Comparison of ENCODE assay signal across 26 mouse cellular contexts in the genomic region with DNA sequence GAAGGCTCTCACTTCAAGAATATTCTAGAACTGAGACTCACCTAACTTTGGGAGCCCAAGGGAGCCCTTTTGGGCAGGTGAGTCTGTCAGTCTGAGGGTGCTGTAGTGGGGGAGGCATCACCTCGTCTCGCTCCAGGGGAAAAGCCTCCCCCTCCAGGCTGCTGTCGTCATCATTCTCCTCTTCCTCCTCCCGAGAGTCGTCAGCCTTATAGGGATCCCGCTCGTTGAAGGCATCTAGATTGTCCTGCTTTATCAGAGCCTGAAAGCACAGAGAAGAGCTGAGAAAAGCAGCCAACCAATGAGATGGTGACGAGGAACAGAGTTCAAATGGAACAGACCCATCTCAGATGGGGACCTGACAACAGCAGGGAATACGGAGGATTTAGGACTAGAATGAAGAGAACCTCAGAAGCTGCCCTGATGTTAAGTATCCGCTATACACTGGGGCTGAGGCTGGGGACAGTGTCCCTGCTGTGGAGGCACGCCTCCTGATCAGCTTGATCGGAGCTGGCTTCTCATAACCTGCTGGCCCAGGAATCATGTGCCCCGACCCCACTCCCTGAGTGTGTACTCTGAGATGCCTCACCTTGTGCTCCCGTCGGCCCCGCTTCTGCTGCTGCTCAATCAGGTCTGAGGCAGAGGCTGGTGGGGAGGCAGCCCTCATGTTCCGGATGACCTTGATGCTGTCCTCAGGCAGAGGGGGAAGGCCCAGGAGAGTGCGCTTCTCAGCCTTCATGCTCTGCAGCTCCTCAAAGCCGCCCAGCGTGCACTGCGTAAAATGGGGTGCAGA. TPM values are rescaled to one million over a fixed set of nuclear protein-coding genes. Genes with fewer than 3 reads are reported as not detected.
A peak's percentile ranks its signal among the peaks of the same experiment; 100 is the strongest.
DNase-seq lines count a peak whose midpoint lies in the region; ATAC-seq and TF ChIP-seq lines count a peak whose summit lies in the region.
"Had no signal": no experiment of that assay in that cellular context is flagged by ENCODE, and none has a peak within 500 bp of the region (broad histone marks: within the 10 kb centered on the region; RNA-seq: fewer than 3 reads in every experiment).

No protein-coding gene starts in this region.

- no peak overlapping the region for H3K4me3 ChIP-seq in heart, embryonic 10.5 days
- H3K4me3 ChIP-seq in midbrain, embryonic 11.5 days (ENCODE audit: low read depth, low read length) = no peak overlapping the region
- H3K4me3 ChIP-seq in midbrain, embryonic 15.5 days = no peak overlapping the region
- H3K4me3 ChIP-seq in stomach, postnatal 0 days (ENCODE audit: low read depth, low read length) = no peak overlapping the region
- H3K4me3 ChIP-seq: embryonic facial prominence, embryonic 15.5 days; erythroblast, embryonic 14.5 days; forebrain, embryonic 10.5 days; hindbrain, embryonic 10.5 days had no signal

- peaks cover 97% of the 10 kb centered on the region for H3K36me3 ChIP-seq in heart, embryonic 10.5 days
- peaks cover 57% of the 10 kb centered on the region for H3K36me3 ChIP-seq in midbrain, embryonic 11.5 days (ENCODE audit: control insufficient read depth, insufficient read depth, low read length)
- peaks cover 92% of the 10 kb centered on the region for H3K36me3 ChIP-seq in midbrain, embryonic 15.5 days (replicated peaks)
- peaks cover 31% of the 10 kb centered on the region for H3K36me3 ChIP-seq in stomach, postnatal 0 days (ENCODE audit: control insufficient read depth, insufficient read depth, low read length)

- TF ChIP-seq EP300 in stomach, postnatal 0 days (optimal IDR thresholded peaks at IDR 0.05) = no peak

- H3K4me2 ChIP-seq in midbrain, embryonic 11.5 days = no peak overlapping the region
- no peak overlapping the region for H3K4me2 ChIP-seq in midbrain, embryonic 15.5 days
- no peak overlapping the region for H3K4me2 ChIP-seq in stomach, postnatal 0 days (replicated peaks; ENCODE audit: low read depth)
- H3K4me2 ChIP-seq: embryonic facial prominence, embryonic 15.5 days; hindbrain, embryonic 14.5 days had no signal

- no peaks in the 10 kb centered on the region for H3K9me3 ChIP-seq in heart, embryonic 10.5 days
- H3K9me3 ChIP-seq in midbrain, embryonic 11.5 days (ENCODE audit: control insufficient read depth, low read length) = no peaks in the 10 kb centered on the region
- no peaks in the 10 kb centered on the region for H3K9me3 ChIP-seq in midbrain, embryonic 15.5 days
- no peaks in the 10 kb centered on the region for H3K9me3 ChIP-seq in stomach, postnatal 0 days (ENCODE audit: control insufficient read depth, low read length)
- H3K9me3 ChIP-seq: embryonic facial prominence, embryonic 15.5 days; forebrain, embryonic 10.5 days; hindbrain, embryonic 10.5 days had no signal

- no peak overlapping the region for H3K9ac ChIP-seq in midbrain, embryonic 11.5 days (ENCODE audit: low read length)
- H3K9ac ChIP-seq in midbrain, embryonic 15.5 days = no peak overlapping the region
- H3K9ac ChIP-seq in stomach, postnatal 0 days (ENCODE audit: low read length) = no peak overlapping the region
- H3K9ac ChIP-seq: embryonic facial prominence, embryonic 15.5 days; hindbrain, embryonic 14.5 days had no signal

- intact Hi-C loops in heart, postnatal 25 days (cut with DNase I) = loop anchor here (10.0 kb wide), 1 partner anchor 133 kb away; no protein-coding TSS in a partner anchor

- H3K4me1 ChIP-seq in heart, embryonic 10.5 days = peaks cover 6% of the 10 kb centered on the region; the same call in 1 of the 2 replicates
- H3K4me1 ChIP-seq in midbrain, embryonic 11.5 days (ENCODE audit: control insufficient read depth, insufficient read depth, low read length) = no peaks in the 10 kb centered on the region
- H3K4me1 ChIP-seq in midbrain, embryonic 15.5 days = no peaks in the 10 kb centered on the region
- H3K4me1 ChIP-seq in stomach, postnatal 0 days (replicated peaks; ENCODE audit: control insufficient read depth, insufficient read depth) = no peaks in the 10 kb centered on the region
- H3K4me1 ChIP-seq: embryonic facial prominence, embryonic 15.5 days; forebrain, embryonic 10.5 days; hindbrain, embryonic 10.5 days had no signal

- ATAC-seq in midbrain, embryonic 11.5 days (ENCODE audit: low FRiP score) = no peak
- no peak for ATAC-seq in midbrain, embryonic 15.5 days (replicated peaks)
- peak; percentile 24; the same call in 1 of the 2 replicates for ATAC-seq in stomach, postnatal 0 days (ENCODE audit: low FRiP score, low TSS enrichment)
- ATAC-seq: forebrain, embryonic 14.5 days had no signal

- DNase-seq in heart, embryonic 10.5 days (ENCODE audit: low spot score) = peak; percentile 75
- DNase-seq in heart, postnatal 25 days (ENCODE audit: low spot score) = no peak
- peak; percentile 14 for DNase-seq in midbrain, embryonic 11.5 days (ENCODE audit: low spot score, missing footprints)
- peak; percentile 35 for DNase-seq in testis, postnatal 10 days (ENCODE audit: low spot score)
- DNase-seq in testis, postnatal 14 days (ENCODE audit: low spot score) = no peak
- no peak for DNase-seq in stomach, postnatal 0 days (ENCODE audit: low spot score)
- DNase-seq in lung, postnatal 14 days = no peak
- DNase-seq: adrenal gland, adult 2 months; adrenal gland, postnatal 25 days; cerebellum, adult 2 months; embryo, embryonic 11 days; gastrocnemius, postnatal 10 days; heart, postnatal 10 days had no signal

- no peak overlapping the region; the same call in 1 of the 2 replicates for H3K27ac ChIP-seq in heart, embryonic 10.5 days
- H3K27ac ChIP-seq in midbrain, embryonic 11.5 days (ENCODE audit: low read depth, low read length) = no peak overlapping the region
- no peak overlapping the region for H3K27ac ChIP-seq in midbrain, embryonic 15.5 days
- no peak overlapping the region for H3K27ac ChIP-seq in stomach, postnatal 0 days (replicated peaks)
- H3K27ac ChIP-seq: embryonic facial prominence, embryonic 15.5 days; forebrain, embryonic 10.5 days; hindbrain, embryonic 10.5 days; hindbrain, embryonic 14.5 days had no signal

- H3K27me3 ChIP-seq in heart, embryonic 10.5 days (ENCODE audit: insufficient read depth, poor library complexity, severe bottlenecking) = no peaks in the 10 kb centered on the region
- no peaks in the 10 kb centered on the region for H3K27me3 ChIP-seq in midbrain, embryonic 11.5 days (ENCODE audit: control insufficient read depth, insufficient read depth, low read length)
- no peaks in the 10 kb centered on the region for H3K27me3 ChIP-seq in midbrain, embryonic 15.5 days (replicated peaks)
- H3K27me3 ChIP-seq in stomach, postnatal 0 days (ENCODE audit: control insufficient read depth, insufficient read depth, low read length) = no peaks in the 10 kb centered on the region
- H3K27me3 ChIP-seq: embryonic facial prominence, embryonic 15.5 days had no signal

- 87% methylated on average over 21 of the region's 21 CpGs for WGBS in heart, embryonic 10.5 days
- 90% methylated on average over 21 of the region's 21 CpGs for WGBS in midbrain, embryonic 11.5 days
- 92% methylated on average over 21 of the region's 21 CpGs for WGBS in midbrain, embryonic 15.5 days
- WGBS in stomach, postnatal 0 days = 95% methylated on average over 21 of the region's 21 CpGs

- no peak for TF ChIP-seq CTCF in stomach, postnatal 0 days (IDR thresholded peaks at IDR 0.05; ENCODE audit: low read depth)

RNA-seq across cellular contexts. Expression of gene Gm10961, which starts 9.6 kb away (rescaled TPM):
- not detected in 2 replicates for polyA plus RNA-seq in heart, embryonic 10.5 days (2016; fragmentation: Nextera tagmentation; extraction: Ambion mirVana)
- total RNA-seq in heart, postnatal 25 days (2021) = not detected
- not detected in 2 replicates for polyA plus RNA-seq in midbrain, embryonic 11.5 days (2014; fragmentation: Nextera tagmentation; extraction: Ambion mirVana)
- polyA plus RNA-seq in midbrain, embryonic 15.5 days (2015; fragmentation: Nextera tagmentation; extraction: Ambion mirVana) = not detected in 2 replicates
- polyA plus RNA-seq in stomach, postnatal 0 days (2015; fragmentation: Nextera tagmentation; extraction: Ambion mirVana) = not detected in 2 replicates
- total RNA-seq: adrenal gland, adult 2 months; adrenal gland, postnatal 25 days; common myeloid progenitor, adult 5-6 weeks; ES-E14; gastrocnemius, postnatal 10 days; gastrocnemius, postnatal 4 days; heart, adult 8-10 months; heart, postnatal 10 days had no signal
- polyA plus RNA-seq: adrenal gland, adult 2 months; cerebellum, adult 2 months; embryonic facial prominence, embryonic 11.5 days; embryonic facial prominence, embryonic 15.5 days; erythroblast, embryonic 14.5 days; forebrain, embryonic 10.5 days; forebrain, embryonic 14.5 days; heart, embryonic 14.5 days; hindbrain, embryonic 10.5 days; hindbrain, embryonic 14.5 days had no signal

RNA-seq across cellular contexts. Expression of gene Strip1, which starts 10.0 kb away (rescaled TPM):
- polyA plus RNA-seq in heart, embryonic 10.5 days (2016; fragmentation: Nextera tagmentation; extraction: Ambion mirVana) = 45.1 and 50.1 TPM in 2 replicates
- 10 to 100 TPM; 18.8 to 21.9 TPM for total RNA-seq in heart, postnatal 25 days (2021)
- polyA plus RNA-seq in midbrain, embryonic 11.5 days (2014; fragmentation: Nextera tagmentation; extraction: Ambion mirVana) = 87.6 and 90.6 TPM in 2 replicates
- 178 and 182 TPM in 2 replicates for polyA plus RNA-seq in midbrain, embryonic 15.5 days (2015; fragmentation: Nextera tagmentation; extraction: Ambion mirVana)
- polyA plus RNA-seq in stomach, postnatal 0 days (2015; fragmentation: Nextera tagmentation; extraction: Ambion mirVana) = 25.4 and 26.1 TPM in 2 replicates

RNA-seq across cellular contexts. Expression of gene Alx3, which starts 26.6 kb away (rescaled TPM):
- 2.3 and 13.0 TPM in 2 replicates for polyA plus RNA-seq in heart, embryonic 10.5 days (2016; fragmentation: Nextera tagmentation; extraction: Ambion mirVana)
- not detected for total RNA-seq in heart, postnatal 25 days (2021)
- 2.8 and 3.3 TPM in 2 replicates for polyA plus RNA-seq in midbrain, embryonic 11.5 days (2014; fragmentation: Nextera tagmentation; extraction: Ambion mirVana)
- 1.0 and 1.2 TPM in 2 replicates for polyA plus RNA-seq in midbrain, embryonic 15.5 days (2015; fragmentation: Nextera tagmentation; extraction: Ambion mirVana)
- polyA plus RNA-seq in stomach, postnatal 0 days (2015; fragmentation: Nextera tagmentation; extraction: Ambion mirVana) = not detected in 2 replicates
- total RNA-seq: adrenal gland, adult 2 months; adrenal gland, postnatal 25 days; common myeloid progenitor, adult 5-6 weeks; gastrocnemius, postnatal 10 days; gastrocnemius, postnatal 4 days; heart, adult 8-10 months had no signal
- polyA plus RNA-seq: adrenal gland, adult 2 months; erythroblast, embryonic 14.5 days; heart, embryonic 14.5 days; hindbrain, embryonic 14.5 days had no signal

Comparison
In these comparisons a context has a peak if more than half of its experiments do, and no peak if none do; other contexts are left out.
1. DNase-seq: peak in heart, embryonic 10.5 days (single experiment), midbrain, embryonic 11.5 days (single experiment) and testis, postnatal 10 days (single experiment); none in heart, postnatal 25 days (single experiment), testis, postnatal 14 days (single experiment), stomach, postnatal 0 days (single experiment) and lung, postnatal 14 days (single experiment).